Mouse (Mus musculus) heart, postnatal 0 days (tissue): ENCODE measurements around the gene Bsnd. TPM values are rescaled to one million over a fixed set of nuclear protein-coding genes. Genes with fewer than 3 reads are reported as not detected.

ENCODE experiments used
- ATAC-seq: fragments of 200-750 bp; cut with Nextera tagmentation; 2 replicates; pipeline ENCODE4 v1.8.0; 2017; ENCODE audit warnings: low read depth, moderate number of reproducible peaks, moderate library complexity; ENCODE audit not compliant: insufficient read depth
- DNase-seq: peaks from one replicate; pipeline ENCODE4 v3.0.0-alpha.2; 2016; ENCODE audit warnings: low spot score
- H3K27ac ChIP-seq: fragments of 300-500 bp; sonication (generic); 2 replicates; pipeline ENCODE4 v1.5.1; 2014; ENCODE audit warnings: low read depth, mild to moderate bottlenecking
- H3K27me3 ChIP-seq: fragments of 300-500 bp; sonication (generic); 2 replicates; pipeline ENCODE4 v1.6.1; 2014; ENCODE audit warnings: low read length, mixed read lengths; ENCODE audit not compliant: control insufficient read depth, insufficient read depth
- H3K36me3 ChIP-seq: fragments of 300-500 bp; sonication (generic); replicated peaks from 2 replicates; pipeline ENCODE4 v1.6.1; 2014; ENCODE audit warnings: low read length, mixed read lengths; ENCODE audit not compliant: control insufficient read depth, insufficient read depth
- H3K4me1 ChIP-seq: fragments of 300-500 bp; sonication (generic); 2 replicates; pipeline ENCODE4 v1.6.1; 2014; ENCODE audit warnings: antibody characterized with exemption; ENCODE audit not compliant: control insufficient read depth, insufficient read depth
- H3K4me2 ChIP-seq: fragments of 300-500 bp; sonication (generic); 2 replicates; pipeline ENCODE4 v1.6.1; 2014; ENCODE audit warnings: low read depth, mild to moderate bottlenecking, low read length, moderate library complexity
- H3K4me3 ChIP-seq: fragments of 300-500 bp; sonication (generic); 2 replicates; pipeline ENCODE4 v1.5.1; 2014; ENCODE audit warnings: low read depth, low read length
- H3K9ac ChIP-seq: fragments of 300-500 bp; sonication (generic); replicated peaks from 2 replicates; pipeline ENCODE4 v1.6.1; 2014; ENCODE audit warnings: low read depth, low read length, mixed read lengths
- H3K9me3 ChIP-seq: fragments of 300-500 bp; sonication (generic); replicated peaks from 2 replicates; pipeline ENCODE4 v1.6.1; 2016; ENCODE audit warnings: low read length; ENCODE audit not compliant: control insufficient read depth
- CTCF ChIP-seq: IDR thresholded peaks from 2 replicates; pipeline ENCODE4 v1.5.1; 2016; ENCODE audit warnings: antibody characterized with exemption, control low read depth, low read depth
- EP300 ChIP-seq: IDR thresholded peaks from 2 replicates; pipeline ENCODE4 v1.6.1; 2016; ENCODE audit warnings: antibody characterized with exemption, low read depth
- WGBS: fragments of 180-500 bp; shearing (Covaris S2); extraction: QIAGEN DNeasy Blood & Tissue Kit; methylation state at CpG from one replicate; pipeline ENCODE4 v1.1.7; 2014; 5-methylcytosine and 5-hydroxymethylcytosine counted together
- polyA plus RNA-seq: library from polyadenylated mRNA; unstranded; fragments of >200 nt; fragmentation: Nextera tagmentation; extraction: Ambion mirVana; gene quantifications from 2 replicates; pipeline ENCODE4 v1.2.1, GENCODE M21; 2015
- total RNA-seq: library from RNA; depleted of rRNA; stranded (reverse); fragments of >200 nt; gene quantifications from 2 replicates; pipeline ENCODE4 v1.2.3, GENCODE M21; 2014; ENCODE audit warnings: low replicate concordance

Gene Bsnd
- total and polyA plus RNA-seq, 2 experiments from 2014 or later, result 0.15 TPM; not detected in 1

DNA sequence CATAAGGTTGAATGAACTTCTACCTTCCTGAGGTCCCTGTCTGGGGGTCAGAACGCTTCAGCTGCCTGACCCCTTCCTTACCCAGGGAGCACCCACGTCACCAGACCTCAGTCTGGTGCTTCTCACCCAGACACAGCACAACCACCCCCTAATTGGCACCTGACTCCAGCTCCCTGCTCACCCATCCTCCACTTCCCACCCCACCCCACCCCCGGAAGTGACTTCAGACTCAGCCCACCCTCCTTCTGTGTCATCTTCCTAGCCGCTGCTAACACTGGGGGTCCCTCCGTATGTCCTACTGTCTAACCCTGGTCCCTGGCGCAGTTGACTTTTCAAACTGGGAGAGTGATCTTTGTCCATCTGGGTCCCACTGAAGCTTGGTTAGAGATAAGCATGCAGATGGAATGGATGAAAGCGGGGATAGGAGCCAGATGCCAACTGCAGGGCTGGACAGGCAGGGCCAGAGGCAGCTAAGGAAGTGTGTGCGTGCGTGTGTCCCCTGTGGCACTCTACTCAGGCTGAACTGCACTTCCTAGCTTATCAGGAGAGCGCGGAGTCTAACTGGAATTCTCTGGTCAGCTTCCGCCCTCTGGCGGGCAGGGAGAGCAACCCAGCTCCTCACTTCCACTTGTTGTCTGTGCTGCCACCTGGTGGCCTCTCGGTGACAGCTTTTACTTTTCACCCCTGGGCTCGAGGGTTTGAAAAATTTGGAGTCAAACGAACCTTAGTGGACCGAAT lies 37.5 kb upstream of the Bsnd start:
- no peak overlapping the region for H3K27ac ChIP-seq
- WGBS, result 14% methylated on average over 17 of the region's 17 CpGs
- H3K9me3 ChIP-seq, result no peaks in the 10 kb centered on the region
- H3K4me1 ChIP-seq, result no peaks in the 10 kb centered on the region
- ATAC-seq, result peak; percentile 96
- peak; percentile 100 for TF ChIP-seq CTCF
- no peak for TF ChIP-seq EP300
- peak overlapping the region; percentile 40 for H3K4me2 ChIP-seq
- no peaks in the 10 kb centered on the region for H3K27me3 ChIP-seq
- H3K36me3 ChIP-seq, result no peaks in the 10 kb centered on the region
- H3K4me3 ChIP-seq, result no peak overlapping the region; the same call in 1 of the 2 replicates
- H3K9ac ChIP-seq, result no peak overlapping the region
- DNase-seq, result peak; percentile 97

DNA sequence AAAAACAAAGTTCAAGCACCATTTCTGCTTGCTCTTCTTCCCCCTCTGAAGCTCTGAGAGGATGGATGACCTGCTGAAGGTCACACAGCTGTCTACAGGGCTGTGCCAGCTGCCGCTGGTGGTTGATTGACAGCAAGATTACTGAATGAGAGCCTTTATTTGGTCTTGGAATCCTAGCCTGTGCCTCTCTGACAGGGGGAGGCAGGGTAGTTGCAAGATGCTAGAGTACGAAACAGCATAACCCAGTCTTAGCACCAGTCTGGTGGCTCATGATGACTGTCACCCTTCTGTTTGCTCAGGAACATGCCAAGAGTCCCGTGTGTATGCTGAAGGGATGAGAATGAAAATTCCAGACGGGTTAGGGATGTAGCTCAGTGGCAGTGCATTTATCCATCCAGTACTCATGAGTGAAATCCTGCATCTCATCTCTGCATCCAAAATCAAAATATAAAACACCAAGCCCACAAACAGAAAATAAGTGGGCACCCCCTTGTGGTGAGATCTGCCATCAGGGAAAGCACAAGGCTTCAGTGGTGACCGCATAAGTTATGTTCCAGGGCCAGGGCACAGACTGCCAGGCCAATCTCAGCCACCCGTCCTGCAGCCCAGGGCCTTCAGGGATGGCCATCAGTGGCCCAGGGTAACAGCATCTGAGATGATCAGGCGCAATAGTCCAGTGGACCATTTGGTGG lies 35.9 kb upstream of the Bsnd start:
- H3K27me3 ChIP-seq, result no peaks in the 10 kb centered on the region
- H3K4me2 ChIP-seq, result no peak overlapping the region
- no peak overlapping the region for H3K9ac ChIP-seq
- no peaks in the 10 kb centered on the region for H3K4me1 ChIP-seq
- H3K36me3 ChIP-seq, result no peaks in the 10 kb centered on the region
- DNase-seq (no peak), ATAC-seq (no peak)
- no peak overlapping the region for H3K4me3 ChIP-seq
- no peak overlapping the region for H3K27ac ChIP-seq
- 69% methylated on average over 7 of the region's 7 CpGs for WGBS
- peak; percentile 22; the same call in 1 of the 2 replicates for TF ChIP-seq CTCF
- no peak for TF ChIP-seq EP300
- no peaks in the 10 kb centered on the region for H3K9me3 ChIP-seq

DNA sequence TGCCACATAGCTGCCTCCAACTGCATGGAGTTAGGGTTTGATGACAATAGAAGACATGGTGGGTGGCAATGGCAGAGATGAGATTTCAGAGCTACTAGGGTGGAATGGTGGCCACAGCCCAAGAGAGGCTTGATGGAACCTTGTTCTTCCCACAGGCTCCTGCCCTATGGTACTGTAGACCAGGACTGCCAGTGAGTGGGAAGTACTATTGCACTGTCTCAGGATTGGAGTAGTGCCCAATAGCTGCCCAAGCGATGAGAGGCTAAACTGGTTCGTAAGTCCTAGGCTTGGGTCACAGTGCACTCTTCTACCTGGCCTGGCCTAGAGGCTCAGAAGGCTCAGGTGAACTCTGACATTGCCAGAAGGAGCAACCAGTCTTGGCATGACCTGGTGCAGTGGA lies 32.9 kb upstream of the Bsnd start:
- no peak for TF ChIP-seq CTCF
- no peak for TF ChIP-seq EP300
- no peak overlapping the region for H3K4me2 ChIP-seq
- H3K36me3 ChIP-seq, result no peaks in the 10 kb centered on the region
- no peaks in the 10 kb centered on the region for H3K4me1 ChIP-seq
- H3K9ac ChIP-seq, result no peak overlapping the region
- H3K27me3 ChIP-seq, result no peaks in the 10 kb centered on the region
- ATAC-seq (no peak), DNase-seq (no peak)
- WGBS, result 81% methylated on average over 2 of the region's 2 CpGs
- H3K4me3 ChIP-seq, result no peak overlapping the region
- H3K9me3 ChIP-seq, result no peaks in the 10 kb centered on the region
- no peak overlapping the region for H3K27ac ChIP-seq

DNA sequence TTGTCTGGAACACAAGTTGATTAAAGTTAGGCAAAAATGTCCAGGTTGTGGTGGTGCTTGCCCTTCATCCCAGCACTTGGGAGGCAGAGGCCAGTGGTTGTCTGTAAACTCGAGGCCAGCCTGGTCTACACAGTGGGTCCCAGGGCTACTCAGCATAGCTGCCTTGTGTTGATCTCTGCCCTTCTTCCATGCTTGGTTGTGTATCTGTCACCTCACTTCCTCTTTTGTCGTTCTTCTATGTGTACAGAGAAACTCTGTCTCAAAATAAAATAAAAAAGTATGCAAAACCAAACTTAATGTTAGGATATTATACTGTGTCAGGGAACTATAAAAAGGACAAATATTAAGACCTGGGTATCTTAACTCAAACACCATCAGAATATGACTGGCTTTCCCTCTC lies 32.0 kb upstream of the Bsnd start:
- Histone ChIP-seq H3K9ac (no peak overlapping the region), H3K4me3 (no peak overlapping the region), H3K36me3 (no peaks in the 10 kb centered on the region), H3K4me2 (no peak overlapping the region), H3K27ac (no peak overlapping the region), H3K27me3 (no peaks in the 10 kb centered on the region), H3K9me3 (no peaks in the 10 kb centered on the region), H3K4me1 (no peaks in the 10 kb centered on the region)
- ATAC-seq, result no peak
- DNase-seq, result no peak
- 58% methylated on average over 2 of the region's 2 CpGs for WGBS
- no peak for TF ChIP-seq EP300
- no peak for TF ChIP-seq CTCF

DNA sequence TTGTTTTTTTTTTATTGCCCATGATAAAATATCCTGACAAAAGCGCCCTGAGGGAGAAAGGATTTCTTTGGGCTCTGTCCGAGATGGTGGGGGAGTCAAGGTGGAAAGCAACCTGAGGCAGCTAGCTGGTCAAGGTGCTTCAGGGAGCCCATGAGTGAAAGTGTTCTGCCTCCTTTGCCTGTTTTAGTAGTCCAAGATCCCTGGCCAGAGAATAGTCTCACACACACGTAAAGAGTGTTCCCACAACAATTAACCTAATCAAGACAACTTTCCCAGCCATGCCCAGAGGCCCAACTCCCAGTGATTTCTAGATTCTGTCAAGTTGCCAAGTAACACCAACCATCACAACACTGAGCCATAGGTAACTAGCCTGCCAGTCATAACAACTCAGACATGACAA lies 30.5 kb upstream of the Bsnd start:
- no peaks in the 10 kb centered on the region for H3K36me3 ChIP-seq
- no peaks in the 10 kb centered on the region for H3K9me3 ChIP-seq
- no peak overlapping the region for H3K9ac ChIP-seq
- no peaks in the 10 kb centered on the region for H3K27me3 ChIP-seq
- 70% methylated on average over 3 of the region's 3 CpGs for WGBS
- DNase-seq (no peak), ATAC-seq (no peak)
- H3K4me1 ChIP-seq, result no peaks in the 10 kb centered on the region
- TF ChIP-seq CTCF, result no peak
- no peak for TF ChIP-seq EP300
- H3K4me3 ChIP-seq, result no peak overlapping the region
- no peak overlapping the region for H3K4me2 ChIP-seq
- no peak overlapping the region for H3K27ac ChIP-seq
